Mouse (Mus musculus) neural tube, embryonic 15.5 days (tissue): ENCODE results near the gene Mpg. TPM values are rescaled to one million over a fixed set of nuclear protein-coding genes. Genes with fewer than 3 reads are reported as not detected.

ENCODE experiments used
- ATAC-seq: fragments of 200-750 bp; cut with Nextera tagmentation; 2 replicates; pipeline ENCODE4 v1.8.0; 2017; ENCODE audit warnings: mild to moderate bottlenecking, moderate TSS enrichment, moderate library complexity; ENCODE audit not compliant: low FRiP score
- H3K27ac ChIP-seq: fragments of 300-500 bp; sonication (generic); replicated peaks from 2 replicates; pipeline ENCODE4 v1.5.1; 2015; ENCODE audit warnings: mild to moderate bottlenecking, inconsistent platforms
- H3K27me3 ChIP-seq: fragments of 300-500 bp; sonication (generic); replicated peaks from 2 replicates; pipeline ENCODE4 v1.6.1; 2015; ENCODE audit warnings: inconsistent platforms
- H3K36me3 ChIP-seq: fragments of 300-500 bp; sonication (generic); 2 replicates; pipeline ENCODE4 v1.6.1; 2015; ENCODE audit warnings: inconsistent platforms
- H3K4me1 ChIP-seq: fragments of 300-500 bp; sonication (generic); 2 replicates; pipeline ENCODE4 v1.6.1; 2015; ENCODE audit warnings: inconsistent platforms
- H3K4me2 ChIP-seq: fragments of 300-500 bp; sonication (generic); 2 replicates; pipeline ENCODE4 v1.6.1; 2015; ENCODE audit warnings: inconsistent platforms, mild to moderate bottlenecking, moderate library complexity
- H3K4me3 ChIP-seq: fragments of 300-500 bp; sonication (generic); replicated peaks from 2 replicates; pipeline ENCODE4 v1.5.1; 2015; ENCODE audit warnings: mild to moderate bottlenecking, inconsistent platforms
- H3K9ac ChIP-seq: fragments of 300-500 bp; sonication (generic); replicated peaks from 2 replicates; pipeline ENCODE4 v1.6.1; 2015; ENCODE audit warnings: mild to moderate bottlenecking, inconsistent platforms
- H3K9me3 ChIP-seq: fragments of 300-500 bp; sonication (generic); replicated peaks from 2 replicates; pipeline ENCODE4 v1.6.1; 2016; ENCODE audit warnings: inconsistent platforms
- WGBS: fragments of 180-500 bp; shearing (Covaris S2); methylation state at CpG from one replicate; pipeline ENCODE4 v1.1.7; 2015; ENCODE audit warnings: mixed read lengths; 5-methylcytosine and 5-hydroxymethylcytosine counted together
- polyA plus RNA-seq: library from polyadenylated mRNA; unstranded; fragments of >200 nt; fragmentation: Nextera tagmentation; extraction: Ambion mirVana; gene quantifications from 2 replicates; pipeline ENCODE4 v1.2.1, GENCODE M21; 2015

The Mpg gene
- polyA plus RNA-seq, 1 experiment from 2014 or later: 37.8 TPM

- Histone ChIP-seq H3K9ac (no peak overlapping the region), H3K27ac (no peak overlapping the region), H3K9me3 (no peaks in the 10 kb centered on the region), H3K4me1 (peaks cover 12% of the 10 kb centered on the region; the same call in 1 of the 2 replicates), H3K4me2 (no peak overlapping the region), H3K4me3 (no peak overlapping the region), H3K27me3 (no peaks in the 10 kb centered on the region), H3K36me3 (peaks cover 65% of the 10 kb centered on the region)
- 95% methylated on average over 6 of the region's 6 CpGs for WGBS
- no peak for ATAC-seq
These were observed 19.3 kb downstream of the Mpg start for GRCm38 (mm10) chr11:32245614-32246013.

GRCm38 (mm10) chr11:32247068-32247467 lies 20.8 kb downstream of the Mpg start:
- Histone ChIP-seq H3K27ac (no peak overlapping the region), H3K9me3 (no peaks in the 10 kb centered on the region), H3K36me3 (peaks cover 56% of the 10 kb centered on the region), H3K4me2 (no peak overlapping the region), H3K27me3 (no peaks in the 10 kb centered on the region), H3K4me1 (peaks cover 12% of the 10 kb centered on the region; the same call in 1 of the 2 replicates), H3K9ac (no peak overlapping the region), H3K4me3 (no peak overlapping the region)
- no peak for ATAC-seq

- ATAC-seq: no peak
- Histone ChIP-seq H3K9me3 (no peaks in the 10 kb centered on the region), H3K4me1 (peaks cover 9% of the 10 kb centered on the region; the same call in 1 of the 2 replicates), H3K27ac (no peak overlapping the region), H3K27me3 (no peaks in the 10 kb centered on the region), H3K9ac (no peak overlapping the region), H3K4me2 (no peak overlapping the region), H3K4me3 (no peak overlapping the region), H3K36me3 (peaks cover 68% of the 10 kb centered on the region)
- 89% methylated on average over 3 of the region's 3 CpGs for WGBS
These were observed 22.0 kb downstream of the Mpg start for GRCm38 (mm10) chr11:32248350-32248749.

- Histone ChIP-seq H3K36me3 (peaks cover 58% of the 10 kb centered on the region), H3K4me1 (no peaks in the 10 kb centered on the region), H3K4me2 (no peak overlapping the region), H3K27ac (no peak overlapping the region), H3K9ac (no peak overlapping the region), H3K4me3 (no peak overlapping the region), H3K9me3 (no peaks in the 10 kb centered on the region), H3K27me3 (no peaks in the 10 kb centered on the region)
- 87% methylated on average over 8 of the region's 8 CpGs for WGBS
- no peak for ATAC-seq
These were observed 24.8 kb downstream of the Mpg start for GRCm38 (mm10) chr11:32250880-32251763.

- 93% methylated on average over 1 of the region's 1 CpGs for WGBS
- Histone ChIP-seq H3K36me3 (peaks cover 38% of the 10 kb centered on the region), H3K4me2 (no peak overlapping the region), H3K27ac (no peak overlapping the region), H3K9ac (no peak overlapping the region), H3K4me3 (no peak overlapping the region), H3K9me3 (no peaks in the 10 kb centered on the region), H3K27me3 (no peaks in the 10 kb centered on the region), H3K4me1 (no peaks in the 10 kb centered on the region)
- no peak for ATAC-seq
These were observed 26.8 kb downstream of the Mpg start for GRCm38 (mm10) chr11:32253121-32253520.

- WGBS: 96% methylated on average over 1 of the region's 1 CpGs
- Histone ChIP-seq H3K36me3 (0 out of 2 replicates have a peak, but pooled peaks cover 30% of the 10 kb centered on the region), H3K4me3 (no peak overlapping the region), H3K27ac (no peak overlapping the region), H3K9me3 (no peaks in the 10 kb centered on the region), H3K27me3 (no peaks in the 10 kb centered on the region), H3K9ac (no peak overlapping the region), H3K4me1 (no peaks in the 10 kb centered on the region), H3K4me2 (no peak overlapping the region)
- no peak for ATAC-seq
These were observed 29.8 kb downstream of the Mpg start for GRCm38 (mm10) chr11:32256146-32256545.

- Histone ChIP-seq H3K4me3 (no peak overlapping the region), H3K4me2 (no peak overlapping the region), H3K27me3 (no peaks in the 10 kb centered on the region), H3K9ac (no peak overlapping the region), H3K4me1 (no peaks in the 10 kb centered on the region), H3K36me3 (0 out of 2 replicates have a peak, but pooled peaks cover 30% of the 10 kb centered on the region), H3K9me3 (no peaks in the 10 kb centered on the region), H3K27ac (no peak overlapping the region)
- ATAC-seq: no peak
- 90% methylated on average over 3 of the region's 3 CpGs for WGBS
These were observed 30.3 kb downstream of the Mpg start for GRCm38 (mm10) chr11:32256566-32256965.

- H3K4me2 ChIP-seq: no peak overlapping the region
- H3K27me3 ChIP-seq: no peaks in the 10 kb centered on the region
- 87% methylated on average over 10 of the region's 10 CpGs for WGBS
- no peak overlapping the region for H3K27ac ChIP-seq
- no peak for ATAC-seq
- no peak overlapping the region for H3K9ac ChIP-seq
- H3K4me1 ChIP-seq: peaks cover 11% of the 10 kb centered on the region
- no peaks in the 10 kb centered on the region for H3K9me3 ChIP-seq
- 0 out of 2 replicates have a peak, but pooled peaks cover 16% of the 10 kb centered on the region for H3K36me3 ChIP-seq
- no peak overlapping the region for H3K4me3 ChIP-seq
These were observed 36.5 kb downstream of the Mpg start for GRCm38 (mm10) chr11:32262674-32263415.

GRCm38 (mm10) chr11:32265117-32265738 lies 38.9 kb downstream of the Mpg start:
- Histone ChIP-seq H3K36me3 (0 out of 2 replicates have a peak, but pooled peaks cover 7% of the 10 kb centered on the region), H3K9ac (no peak overlapping the region), H3K4me2 (no peak overlapping the region), H3K4me3 (no peak overlapping the region), H3K27ac (no peak overlapping the region), H3K4me1 (peaks cover 17% of the 10 kb centered on the region), H3K27me3 (no peaks in the 10 kb centered on the region), H3K9me3 (no peaks in the 10 kb centered on the region)
- no peak for ATAC-seq
- 96% methylated on average over 3 of the region's 3 CpGs for WGBS

- no peak for ATAC-seq
- H3K4me2 ChIP-seq: no peak overlapping the region
- no peaks in the 10 kb centered on the region for H3K9me3 ChIP-seq
- no peak overlapping the region for H3K9ac ChIP-seq
- H3K4me1 ChIP-seq: peaks cover 17% of the 10 kb centered on the region
- 89% methylated on average over 6 of the region's 6 CpGs for WGBS
- H3K36me3 ChIP-seq: 0 out of 2 replicates have a peak, but pooled peaks cover 4% of the 10 kb centered on the region
- H3K27me3 ChIP-seq: no peaks in the 10 kb centered on the region
- no peak overlapping the region for H3K27ac ChIP-seq
- H3K4me3 ChIP-seq: no peak overlapping the region
These were observed 39.9 kb downstream of the Mpg start for GRCm38 (mm10) chr11:32266194-32266593.

- ATAC-seq: peak; percentile 33; the same call in 1 of the 2 replicates
- Histone ChIP-seq H3K9ac (peak overlapping the region; percentile 83), H3K27me3 (no peaks in the 10 kb centered on the region), H3K4me2 (peak overlapping the region; percentile 62), H3K27ac (peak overlapping the region; percentile 93), H3K4me3 (peak overlapping the region; percentile 75), H3K9me3 (no peaks in the 10 kb centered on the region), H3K36me3 (0 out of 2 replicates have a peak, but pooled peaks cover 4% of the 10 kb centered on the region), H3K4me1 (peaks cover 17% of the 10 kb centered on the region)
- WGBS: 13% methylated on average over 6 of the region's 6 CpGs
These were observed 40.5 kb downstream of the Mpg start for GRCm38 (mm10) chr11:32266776-32267175.
